Mouse (Mus musculus) urinary bladder, postnatal 10 days (tissue): ENCODE measurements at regions not wholly inside any gene's neighbourhood (a gene's known extent, or its start where the extent isn't known, plus 50 kb on each side); places are given as distances from the start of the nearest gene placed in this dataset.

Experiments
- DNase-seq: peaks from one replicate; pipeline ENCODE4 v3.0.0; 2022; ENCODE audit warnings: low spot score

GRCm38 (mm10) chr12:26631795-26632122 lies 162.8 kb downstream of the Cmpk2 start:
- DNase-seq: no peak

- no peak for DNase-seq
These were observed 162.2 kb downstream of the Cmpk2 start for GRCm38 (mm10) chr12:26631111-26631794.

- no peak for DNase-seq
These were observed 152.3 kb downstream of the Cmpk2 start for GRCm38 (mm10) chr12:26621135-26621932.

- no peak for DNase-seq
These were observed 151.6 kb downstream of the Cmpk2 start for GRCm38 (mm10) chr12:26620501-26621134.

GRCm38 (mm10) chr12:26617969-26618368 lies 149.0 kb downstream of the Cmpk2 start:
- no peak for DNase-seq

GRCm38 (mm10) chr12:26613086-26613705 lies 144.2 kb downstream of the Cmpk2 start:
- DNase-seq: no peak

DNA sequence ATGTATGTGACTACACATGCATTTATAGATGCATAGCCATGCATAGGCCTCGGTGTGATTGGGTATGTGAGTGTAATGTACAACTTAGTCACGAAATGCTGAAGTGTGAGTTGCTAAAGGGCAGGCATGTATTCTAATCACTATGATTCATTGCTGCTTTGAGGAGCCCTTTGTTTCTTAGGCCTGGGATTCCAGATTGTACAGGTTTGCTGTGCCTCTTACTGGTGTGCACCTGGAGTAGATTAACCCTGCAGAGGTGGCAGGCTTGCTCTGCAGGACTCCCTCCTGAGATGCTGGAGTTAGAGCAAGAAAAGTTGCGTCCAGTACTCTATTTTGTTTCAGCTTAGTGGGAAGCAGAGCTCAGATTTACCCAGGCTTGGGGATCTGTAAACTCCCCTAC lies 141.1 kb downstream of the Cmpk2 start:
- no peak for DNase-seq

DNA sequence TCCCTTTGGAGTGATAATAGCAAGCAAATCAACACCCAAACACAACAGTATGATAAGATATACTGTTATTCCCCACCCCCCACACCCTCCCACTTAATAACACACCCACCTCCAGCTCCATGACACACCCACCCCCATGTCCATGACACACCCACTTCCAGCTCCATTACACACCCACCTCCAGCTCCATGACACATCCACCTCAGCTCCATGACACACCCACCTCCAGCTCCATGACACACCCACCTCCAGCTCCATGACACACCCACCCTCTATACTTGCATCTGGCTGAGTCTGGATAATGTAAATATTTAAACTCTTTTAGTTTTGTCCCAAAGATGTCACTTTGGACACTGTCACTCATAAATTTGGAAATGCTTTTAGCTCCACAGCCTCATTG lies 129.5 kb downstream of the Cmpk2 start:
- no peak for DNase-seq

DNA sequence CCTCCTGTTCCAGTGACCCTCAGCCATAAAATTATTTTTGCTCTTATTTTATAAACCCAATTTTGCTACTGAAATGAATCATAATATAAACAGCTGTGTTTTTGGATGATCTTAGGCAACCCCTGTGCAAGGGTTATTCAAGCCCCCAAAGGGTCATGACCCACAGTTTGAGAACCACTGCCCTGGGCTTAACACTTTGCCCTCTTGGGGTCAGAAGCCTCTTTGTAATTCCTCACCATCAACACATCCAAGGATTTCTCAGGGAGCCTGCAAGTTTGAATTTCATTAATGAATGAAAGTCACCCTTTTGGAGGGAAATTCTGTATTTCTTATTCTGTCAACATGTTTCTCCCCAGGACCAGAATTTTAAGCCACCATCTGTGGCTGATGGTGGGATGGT lies 123.1 kb downstream of the Cmpk2 start:
- DNase-seq: no peak

GRCm38 (mm10) chr12:26589091-26589490 lies 120.1 kb downstream of the Cmpk2 start:
- no peak for DNase-seq

GRCm38 (mm10) chr12:26577438-26577837 lies 108.4 kb downstream of the Cmpk2 start:
- no peak for DNase-seq

DNA sequence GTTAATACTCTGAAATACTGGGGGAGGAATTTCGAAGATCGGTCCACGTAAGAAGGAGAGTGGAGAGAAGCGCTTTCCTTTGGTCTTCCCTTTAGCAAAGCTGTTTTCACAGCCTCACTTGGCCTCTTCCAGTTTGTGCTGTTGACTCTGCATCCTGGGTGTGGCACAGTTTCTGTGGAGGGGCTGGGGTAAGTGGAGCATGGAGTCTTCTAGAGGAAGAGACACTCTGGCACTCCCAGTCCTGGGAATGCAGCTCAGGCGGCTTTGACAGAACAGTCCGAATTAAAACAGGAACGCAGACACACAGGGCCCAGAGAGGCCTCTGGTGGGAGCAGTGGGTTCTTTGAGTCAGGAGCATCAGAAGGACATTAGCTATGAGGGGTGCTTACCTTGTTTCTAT lies 102.6 kb downstream of the Cmpk2 start:
- DNase-seq: no peak

- no peak for DNase-seq
These were observed 98.4 kb downstream of the Cmpk2 start for GRCm38 (mm10) chr12:26567435-26567834.

DNA sequence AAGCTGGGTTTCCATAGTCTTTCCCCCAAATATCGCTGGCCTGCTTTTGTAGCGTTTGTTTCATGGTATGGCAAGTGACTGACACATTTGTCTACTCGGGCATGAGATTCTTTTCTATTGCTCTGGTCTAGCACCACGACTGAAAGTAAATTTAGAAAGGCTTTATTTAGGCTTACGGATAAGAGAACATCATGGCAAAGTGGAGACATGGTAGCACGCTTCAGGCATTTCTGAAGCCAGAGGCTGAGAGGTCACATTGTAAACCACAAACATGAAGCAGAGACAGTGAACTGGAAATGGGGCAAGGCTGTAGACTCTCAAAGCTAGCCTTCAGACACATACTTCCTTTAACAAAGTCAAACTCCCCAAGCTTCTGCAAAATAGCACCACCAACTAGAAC lies 93.9 kb downstream of the Cmpk2 start:
- DNase-seq: no peak

GRCm38 (mm10) chr12:26559560-26559959 lies 90.6 kb downstream of the Cmpk2 start:
- no peak for DNase-seq

DNA sequence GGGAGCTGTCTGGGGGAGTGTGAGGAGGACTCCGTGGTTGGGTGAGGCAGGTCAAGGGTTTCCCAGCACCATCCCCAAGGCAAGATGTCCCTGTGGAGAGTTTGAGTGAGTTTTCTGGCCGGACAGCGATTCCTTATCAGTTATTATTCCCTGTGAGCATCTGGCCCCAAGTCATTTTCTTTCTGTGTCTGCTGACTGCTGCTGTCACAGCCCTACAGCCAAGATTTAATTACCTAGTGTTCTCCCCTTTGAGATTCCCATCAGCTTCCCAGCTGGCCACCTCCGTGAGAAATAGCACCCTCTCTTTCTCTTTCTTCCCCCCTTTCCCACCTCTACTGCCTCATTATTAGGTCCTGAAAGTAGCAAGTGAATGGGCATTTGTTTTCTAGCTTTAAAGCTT lies 88.4 kb downstream of the Cmpk2 start:
- no peak for DNase-seq

- no peak for DNase-seq
These were observed 82.3 kb downstream of the Cmpk2 start for GRCm38 (mm10) chr12:26551168-26551926.

GRCm38 (mm10) chr12:26547466-26547865 lies 78.5 kb downstream of the Cmpk2 start:
- no peak for DNase-seq

DNA sequence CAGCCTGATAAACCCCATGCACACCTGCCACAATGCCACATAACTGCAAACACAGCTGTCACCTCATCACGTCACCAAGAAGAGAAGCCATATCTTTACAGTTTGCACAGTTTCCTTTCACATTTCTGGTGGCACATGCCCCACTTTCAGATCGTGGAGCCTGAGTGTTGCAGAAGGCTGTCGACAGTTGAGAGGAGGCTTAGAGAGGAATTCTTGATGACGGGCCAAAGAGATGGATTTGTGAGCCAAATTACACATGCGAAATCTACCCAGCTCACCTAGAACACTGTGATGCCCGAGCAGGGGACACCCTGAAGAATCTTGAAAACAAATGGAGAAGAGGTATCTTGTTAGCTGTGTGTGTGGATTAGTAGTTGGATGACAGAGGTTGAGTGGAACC lies 77.4 kb downstream of the Cmpk2 start:
- DNase-seq: no peak

GRCm38 (mm10) chr12:26543463-26543862 lies 74.5 kb downstream of the Cmpk2 start:
- no peak for DNase-seq

- DNase-seq: no peak
These were observed 73.4 kb downstream of the Cmpk2 start for GRCm38 (mm10) chr12:26542451-26542850.

GRCm38 (mm10) chr12:26535261-26535890 lies 66.4 kb downstream of the Cmpk2 start:
- no peak for DNase-seq
